In genomic region chr12:104557307-104557706, GRCm38 (mm10) we compare ENCODE assay signal across 18 mouse cellular contexts.
A peak's percentile ranks its signal among the peaks of the same experiment; 100 is the strongest.
DNase-seq lines count a peak whose midpoint lies in the region; ATAC-seq and TF ChIP-seq lines count a peak whose summit lies in the region.
"Had no signal": no experiment of that assay in that cellular context is flagged by ENCODE, and none has a peak within 500 bp of the region (broad histone marks: within the 10 kb centered on the region; RNA-seq: fewer than 3 reads in every experiment).

No protein-coding gene starts in this region.

- H3K9ac ChIP-seq in hindbrain, postnatal 0 days (replicated peaks; ENCODE audit: low read length) = no peak overlapping the region
- H3K9ac ChIP-seq in hindbrain, embryonic 14.5 days = no peak overlapping the region
- H3K9ac ChIP-seq: forebrain, embryonic 13.5 days; hindbrain, embryonic 12.5 days; midbrain, embryonic 13.5 days; neural tube, embryonic 13.5 days had no signal

- no peaks in the 10 kb centered on the region for H3K36me3 ChIP-seq in hindbrain, postnatal 0 days (ENCODE audit: insufficient read depth, low read length)
- no peaks in the 10 kb centered on the region for H3K36me3 ChIP-seq in hindbrain, embryonic 14.5 days (replicated peaks; ENCODE audit: control insufficient read depth, insufficient read depth)
- H3K36me3 ChIP-seq: heart, embryonic 10.5 days; hindbrain, embryonic 12.5 days; midbrain, embryonic 13.5 days; neural tube, embryonic 13.5 days had no signal

- WGBS in hindbrain, postnatal 0 days = 67% methylated on average over 10 of the region's 10 CpGs
- 80% methylated on average over 9 of the region's 10 CpGs for WGBS in hindbrain, embryonic 14.5 days

- no peak overlapping the region for H3K4me2 ChIP-seq in hindbrain, postnatal 0 days (ENCODE audit: low read depth, low read length)
- no peak overlapping the region for H3K4me2 ChIP-seq in hindbrain, embryonic 14.5 days (replicated peaks)
- H3K4me2 ChIP-seq: forebrain, embryonic 13.5 days; hindbrain, embryonic 12.5 days; liver, embryonic 11.5 days; midbrain, embryonic 13.5 days; neural tube, embryonic 13.5 days had no signal

- peak; percentile 33 for DNase-seq in hindbrain, postnatal 0 days (ENCODE audit: low spot score)
- DNase-seq in hindbrain, embryonic 14.5 days (ENCODE audit: low spot score) = no peak
- DNase-seq in brain, adult 2 months (ENCODE audit: low read depth, low spot score) = peak; percentile 31
- DNase-seq in cerebellum, postnatal 10 days = peak; percentile 80 to 81
- peak; percentile 36 for DNase-seq in fibroblast of lung, adult 2 months (ENCODE audit: low read depth)
- no peak for DNase-seq in left cerebral cortex, postnatal 36 days (ENCODE audit: low spot score in 2 of 2)
- no peak for DNase-seq in right cerebral cortex, postnatal 4 days
- DNase-seq: kidney, adult 18-20 months; lung, postnatal 14 days; thymus, adult 18-20 months; thymus, postnatal 4 days had no signal

- no peaks in the 10 kb centered on the region for H3K27me3 ChIP-seq in hindbrain, postnatal 0 days (ENCODE audit: insufficient read depth, low read length)
- no peaks in the 10 kb centered on the region for H3K27me3 ChIP-seq in hindbrain, embryonic 14.5 days (ENCODE audit: control insufficient read depth, insufficient read depth, low read length)
- H3K27me3 ChIP-seq: forebrain, embryonic 13.5 days; hindbrain, embryonic 12.5 days; midbrain, embryonic 13.5 days; neural tube, embryonic 13.5 days had no signal

- no peak for ATAC-seq in hindbrain, postnatal 0 days
- no peak for ATAC-seq in hindbrain, embryonic 14.5 days (ENCODE audit: low FRiP score)
- ATAC-seq: forebrain, embryonic 13.5 days; midbrain, embryonic 13.5 days had no signal

- peaks cover 3% of the 10 kb centered on the region; the same call in 1 of the 2 replicates for H3K4me1 ChIP-seq in hindbrain, postnatal 0 days (ENCODE audit: insufficient read depth, low read length)
- no peaks in the 10 kb centered on the region for H3K4me1 ChIP-seq in hindbrain, embryonic 14.5 days (replicated peaks; ENCODE audit: control insufficient read depth, insufficient read depth, low read length)
- H3K4me1 ChIP-seq: hindbrain, embryonic 12.5 days had no signal

- H3K27ac ChIP-seq in hindbrain, postnatal 0 days = peak overlapping the region; percentile 11; the same call in 1 of the 2 replicates
- H3K27ac ChIP-seq in hindbrain, embryonic 14.5 days = no peak overlapping the region
- H3K27ac ChIP-seq: forebrain, embryonic 13.5 days; heart, embryonic 10.5 days; hindbrain, embryonic 12.5 days; layer of hippocampus, adult 2 months; midbrain, embryonic 13.5 days; neural tube, embryonic 13.5 days had no signal

- no peak overlapping the region for H3K4me3 ChIP-seq in hindbrain, postnatal 0 days (ENCODE audit: low read length)
- no peak overlapping the region for H3K4me3 ChIP-seq in hindbrain, embryonic 14.5 days (replicated peaks; ENCODE audit: low read length)
- H3K4me3 ChIP-seq: forebrain, embryonic 13.5 days; heart, embryonic 10.5 days; hindbrain, embryonic 12.5 days; layer of hippocampus, adult 2 months; midbrain, embryonic 13.5 days; neural tube, embryonic 13.5 days had no signal

- TF ChIP-seq CTCF in hindbrain, postnatal 0 days (IDR thresholded peaks at IDR 0.05; ENCODE audit: low read depth) = no peak

- intact Hi-C loops in left cerebral cortex, postnatal 36 days (cut with DNase I) = no loop called here

- H3K9me3 ChIP-seq in hindbrain, postnatal 0 days (ENCODE audit: low read length) = no peaks in the 10 kb centered on the region
- no peaks in the 10 kb centered on the region for H3K9me3 ChIP-seq in hindbrain, embryonic 14.5 days (ENCODE audit: control insufficient read depth, low read length)
- H3K9me3 ChIP-seq: forebrain, embryonic 13.5 days; heart, embryonic 10.5 days; hindbrain, embryonic 12.5 days; midbrain, embryonic 13.5 days; neural tube, embryonic 13.5 days had no signal

Comparison
In these comparisons a context has a peak if more than half of its experiments do, and no peak if none do; other contexts are left out.
1. DNase-seq: peak in hindbrain, postnatal 0 days (single experiment), brain, adult 2 months (single experiment), cerebellum, postnatal 10 days (2 of 2) and fibroblast of lung, adult 2 months (single experiment); none in hindbrain, embryonic 14.5 days (single experiment), left cerebral cortex, postnatal 36 days (0 of 2) and right cerebral cortex, postnatal 4 days (single experiment).